Mouse (Mus musculus) neural tube, embryonic 10.5 days (tissue): ENCODE results near the gene Sat1.

ENCODE experiments used
- DNase-seq: peaks from one replicate; pipeline ENCODE4 v3.0.0-alpha.2; 2017; ENCODE audit warnings: low spot score; ENCODE audit errors: extremely low spot score

The Sat1 gene

DNA sequence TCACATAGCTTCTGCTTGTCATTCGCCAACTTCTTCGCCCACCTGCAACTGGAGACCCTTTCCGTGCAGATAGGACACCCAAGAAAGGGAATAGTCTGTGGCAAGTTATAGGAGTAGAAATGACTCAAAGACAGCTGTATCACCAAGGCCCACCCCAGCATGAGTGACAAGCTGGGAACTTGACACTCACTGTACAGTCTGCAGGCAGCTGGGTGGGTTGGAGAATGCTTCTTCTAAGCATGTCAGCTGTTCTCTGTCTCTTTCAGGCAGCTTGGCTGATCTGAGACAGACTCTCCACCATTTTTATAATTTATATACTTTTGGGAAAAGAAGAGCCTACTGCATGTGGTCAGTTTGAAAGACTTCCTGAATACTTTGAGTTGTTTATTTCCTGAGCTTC lies 48.6 kb downstream of the Sat1 start:
- DNase-seq: no peak

DNA sequence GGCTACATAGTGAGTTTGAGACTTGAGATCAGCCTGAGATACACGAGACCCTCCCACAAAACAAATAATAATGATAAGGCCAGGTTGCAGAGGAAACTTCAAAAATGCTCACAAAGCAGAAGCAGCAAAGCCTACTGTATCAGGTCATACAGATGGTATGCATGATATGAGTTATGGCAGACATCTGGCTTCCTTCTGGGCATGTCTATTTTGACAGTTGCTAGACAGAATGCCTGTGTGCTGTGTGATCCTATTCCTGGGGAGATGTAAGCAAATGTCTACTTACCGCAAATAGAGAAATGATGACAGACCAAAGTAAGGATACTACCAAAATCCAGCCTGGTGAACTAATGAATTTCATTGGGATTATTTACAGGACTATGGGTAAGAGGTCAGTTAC lies 49.9 kb downstream of the Sat1 start:
- no peak for DNase-seq

DNA sequence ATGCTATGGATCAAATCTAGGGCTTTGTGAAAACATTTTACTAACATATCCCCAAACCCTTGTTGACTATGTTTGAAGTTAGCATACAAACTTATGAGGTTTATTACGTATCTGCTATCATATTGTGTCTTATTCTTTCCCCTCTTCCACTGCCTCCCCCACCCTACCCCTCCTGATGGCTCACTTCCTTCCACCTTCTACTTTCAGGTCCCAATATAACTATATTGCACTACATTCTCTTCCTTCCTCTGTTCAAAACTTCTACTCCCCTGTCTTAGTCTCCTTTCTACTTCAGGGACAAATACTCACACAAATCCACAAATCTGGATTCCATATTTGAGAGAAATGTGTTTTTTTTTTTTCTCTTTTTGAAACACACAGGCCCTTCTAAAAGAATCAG lies 52.7 kb downstream of the Sat1 start:
- DNase-seq: no peak
